8 mouse cellular contexts compared by ENCODE assay signal in genomic region chr15:36864046-36864445, GRCm38 (mm10).
"Had no signal": no experiment of that assay in that cellular context is flagged by ENCODE, and none has a peak within 500 bp of the region (broad histone marks: within the 10 kb centered on the region; RNA-seq: fewer than 3 reads in every experiment).

No protein-coding gene starts in this region.

- DNase-seq: liver, postnatal 0 days; lung, adult 2 months; lung, postnatal 14 days; lung, postnatal 36 days; right cerebral cortex, postnatal 14 days; thymus, adult 2 months; thymus, postnatal 25 days; thymus, postnatal 4 days had no signal
